Mouse (Mus musculus) cerebellum, adult 2 months (tissue): Measurements from ENCODE around the gene Fam98b.

ENCODE experiments used
- CTCF ChIP-seq: fragments of 200-500 bp; IDR thresholded peaks from 2 replicates; pipeline ENCODE4 v1.5.1; 2011; ENCODE audit warnings: low read depth, mild to moderate bottlenecking, control low read depth, low read length, moderate library complexity, borderline replicate concordance; ENCODE audit not compliant: insufficient read depth
- POLR2A ChIP-seq: fragments of 200-500 bp; IDR thresholded peaks from 2 replicates; pipeline ENCODE4 v1.6.1; 2011; ENCODE audit warnings: low read length, control low read depth, borderline replicate concordance; ENCODE audit not compliant: insufficient read depth

GRCm38 (mm10) chr2:117216152-117216551 lies 33.4 kb upstream of the Fam98b start:
- TF ChIP-seq CTCF (0 out of 2 replicates have a peak, but pooled peaks have one; percentile 12), POLR2A (no peak)
